Mouse (Mus musculus) cerebellum, adult (tissue): ENCODE measurements around the gene Pak4.
"Not testable (repeated sequence)": the region's sequence is repeated elsewhere in the genome, so short reads cannot be mapped to it uniquely, and the experiment has no call there.

Experiments used
- ATAC-seq: cut with Nextera tagmentation; 2 replicates; pipeline ENCODE4 v1.9.2; 2017; ENCODE audit warnings: mild to moderate bottlenecking, moderate library complexity, mixed read lengths; ENCODE audit not compliant: insufficient number of reproducible peaks, low FRiP score, low TSS enrichment

Gene Pak4

GRCm38 (mm10) chr7:28597642-28598446 lies at the start of gene Pak4, which contains the start of gene Samd4b:
Gene Pak4 (minus strand): TSS chr7:28598185.
Gene Samd4b (minus strand): TSS chr7:28598144.
- ATAC-seq, result peak; percentile 90

- no peak for ATAC-seq
Observed at GRCm38 (mm10) chr7:28647016-28647415, 49.0 kb upstream of the Pak4 start.

DNA sequence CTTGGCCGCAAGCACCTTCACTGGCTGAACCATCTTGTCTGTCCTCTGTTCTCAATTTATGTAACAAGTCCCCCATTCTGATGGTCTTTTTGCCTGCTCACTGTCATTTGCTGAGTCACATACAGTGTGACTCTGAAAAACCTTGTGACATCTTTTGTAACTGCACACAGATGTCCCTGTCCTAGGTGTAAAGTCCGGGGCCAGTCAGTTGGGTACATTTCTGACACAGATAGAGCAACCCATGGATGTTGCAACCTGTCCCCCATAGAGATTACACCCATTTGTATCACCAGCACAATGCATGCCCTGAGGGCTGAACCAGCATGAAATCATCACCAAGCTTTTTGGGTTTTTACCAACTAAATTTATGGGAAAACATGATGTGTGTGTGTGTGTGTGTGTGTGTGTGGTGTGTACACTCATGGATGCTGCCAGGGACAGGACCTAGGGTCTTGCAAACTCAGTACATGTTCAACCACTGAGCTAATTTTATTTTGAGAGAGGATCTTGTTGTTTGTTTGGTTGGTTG lies 48.0 kb upstream of the Pak4 start:
- no peak for ATAC-seq

- no peak for ATAC-seq
Observed at GRCm38 (mm10) chr7:28645366-28645765, 47.4 kb upstream of the Pak4 start.

- no peak for ATAC-seq
Observed at GRCm38 (mm10) chr7:28641546-28641945, 43.6 kb upstream of the Pak4 start.

GRCm38 (mm10) chr7:28637511-28637910 lies 39.5 kb upstream of the Pak4 start:
- no peak for ATAC-seq

GRCm38 (mm10) chr7:28634128-28634527 lies 36.1 kb upstream of the Pak4 start:
- ATAC-seq, result no peak

DNA sequence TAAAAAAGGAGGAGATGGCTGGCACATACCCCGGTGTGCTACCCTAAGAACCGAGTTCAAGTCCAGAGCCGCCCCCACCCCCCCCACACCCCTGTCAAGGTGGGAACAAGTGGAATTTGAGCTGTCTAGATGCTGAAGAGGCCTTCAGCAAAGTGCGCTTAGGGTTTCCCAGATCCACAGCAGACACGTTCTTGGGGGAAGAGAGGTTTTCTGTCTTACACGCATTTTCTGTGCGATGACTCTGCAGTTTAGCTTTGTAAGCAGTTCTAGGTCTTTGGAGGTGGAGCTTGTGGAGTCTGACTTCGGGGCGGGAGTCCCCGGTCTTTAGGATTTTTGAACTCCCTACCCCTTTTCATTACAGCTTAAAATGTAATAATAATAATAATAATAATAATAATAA lies 33.1 kb upstream of the Pak4 start, which contains the start of gene Acp7:
Gene Acp7 (minus strand): TSS at position 260 of the 400 bp plus-strand sequence.
- no peak for ATAC-seq

GRCm38 (mm10) chr7:28624791-28625190 lies 26.8 kb upstream of the Pak4 start:
- no peak for ATAC-seq

DNA sequence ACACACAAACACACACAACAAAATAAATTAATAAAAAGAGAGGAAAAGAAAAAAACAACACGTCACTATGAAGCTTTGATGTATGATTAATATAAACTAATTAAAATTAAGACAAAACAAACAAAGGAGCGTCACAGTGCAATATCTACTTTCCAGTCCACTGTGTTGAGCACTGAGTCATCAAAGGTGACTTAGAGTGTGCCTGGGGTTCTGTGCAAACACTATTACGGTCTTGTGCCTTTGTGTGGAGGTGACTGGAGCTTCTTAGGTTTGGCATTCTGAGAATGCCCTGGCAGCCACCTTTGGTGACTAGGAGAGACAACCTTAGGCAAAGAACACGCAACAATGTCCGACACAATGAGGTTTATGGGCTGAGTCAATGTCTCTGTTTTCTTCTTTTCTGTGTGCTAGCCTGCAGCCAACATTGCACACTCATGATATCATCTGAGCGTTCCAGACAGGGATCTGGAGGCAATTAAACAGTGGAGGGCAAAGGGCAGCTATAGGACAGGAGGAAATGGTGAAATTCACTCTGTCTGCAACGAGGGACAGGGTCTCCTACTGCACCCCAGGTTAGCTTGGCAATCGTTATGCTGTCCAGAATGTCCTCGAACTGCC lies 21.2 kb upstream of the Pak4 start:
- no peak for ATAC-seq

DNA sequence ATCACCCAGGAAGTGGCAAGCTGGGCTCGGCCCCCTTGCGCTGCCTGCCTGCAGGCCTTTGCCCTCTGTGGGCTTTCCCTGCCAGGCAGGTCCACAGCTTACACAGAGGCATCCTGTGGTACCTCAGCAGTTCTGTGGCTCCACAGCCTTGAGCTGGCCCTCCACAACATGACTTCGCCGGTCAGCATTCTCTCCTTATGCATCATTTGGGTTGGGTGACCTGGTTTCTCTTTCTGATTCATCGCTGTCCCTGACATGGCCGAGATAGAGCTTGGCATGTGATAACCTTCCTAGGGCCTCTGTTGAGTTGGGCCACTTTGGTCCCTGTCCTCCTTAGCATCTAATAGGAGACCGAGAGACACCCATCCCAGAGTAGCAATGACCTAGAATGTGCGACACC lies 8.0 kb upstream of the Pak4 start:
- no peak for ATAC-seq

DNA sequence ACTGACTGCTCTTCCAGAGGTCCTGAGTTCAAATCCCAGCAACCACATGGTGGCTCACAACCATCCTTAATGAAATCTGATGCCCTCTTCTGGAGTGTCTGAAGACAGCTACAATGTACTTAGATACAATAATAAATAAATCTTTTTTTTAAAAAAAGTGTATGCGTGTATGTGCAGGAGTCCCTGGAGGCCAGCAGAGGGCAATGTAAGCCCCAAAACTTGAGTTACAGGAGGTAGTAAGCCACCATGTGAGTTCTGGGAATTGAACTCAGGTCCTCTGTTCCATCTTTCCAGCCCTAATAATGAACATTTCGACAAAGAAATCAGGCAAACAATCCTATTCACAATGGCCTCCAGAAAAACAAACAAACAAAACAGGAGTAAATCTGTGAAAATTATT lies 5.8 kb upstream of the Pak4 start:
- not testable (repeated sequence) for ATAC-seq

GRCm38 (mm10) chr7:28603136-28603535 lies 5.2 kb upstream of the Pak4 start:
- ATAC-seq, result no peak

GRCm38 (mm10) chr7:28601668-28602067 lies 3.7 kb upstream of the Pak4 start:
- no peak for ATAC-seq

DNA sequence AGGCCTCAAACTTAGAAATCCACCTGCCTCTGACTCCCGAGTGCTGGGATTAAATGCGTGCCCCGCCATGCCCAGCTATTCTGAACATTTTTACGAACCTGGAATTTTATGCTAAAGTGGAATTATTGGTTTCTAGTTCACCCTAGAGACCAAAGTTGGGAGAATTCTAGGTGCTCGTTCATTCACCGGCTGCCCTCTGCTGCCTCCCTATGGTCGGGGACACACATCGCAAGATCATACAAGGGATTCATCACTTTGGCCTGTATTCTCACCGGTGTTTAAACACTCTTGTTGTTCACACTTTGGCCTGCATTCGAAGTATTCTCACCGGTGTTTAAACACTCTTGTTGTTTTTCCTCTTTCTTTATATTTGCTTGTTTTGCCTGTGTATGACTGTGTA lies 3.0 kb upstream of the Pak4 start:
- no peak for ATAC-seq

DNA sequence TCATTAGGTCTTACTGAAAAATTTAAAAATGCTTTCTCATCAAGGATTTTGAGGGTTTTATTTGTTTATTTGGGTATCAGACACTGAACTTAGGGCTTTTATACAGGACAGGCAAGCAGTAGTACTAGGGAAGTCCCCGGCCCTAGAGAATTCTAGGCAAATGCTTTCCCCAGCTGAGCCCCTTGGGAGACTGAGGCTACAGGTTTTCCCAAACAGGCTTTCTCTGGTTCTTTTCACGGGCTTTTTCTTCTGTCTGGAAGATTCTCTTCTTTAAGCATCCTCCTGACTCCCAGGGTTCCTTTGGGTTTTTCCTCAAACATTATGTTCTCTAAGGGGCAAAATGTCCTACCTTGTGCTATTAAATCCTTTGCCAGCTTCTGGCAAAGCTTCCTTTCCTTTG lies 966 bp upstream of the Pak4 start:
- ATAC-seq, result no peak

GRCm38 (mm10) chr7:28597277-28597570 lies 761 bp downstream of the Pak4 start:
- ATAC-seq, result no peak

DNA sequence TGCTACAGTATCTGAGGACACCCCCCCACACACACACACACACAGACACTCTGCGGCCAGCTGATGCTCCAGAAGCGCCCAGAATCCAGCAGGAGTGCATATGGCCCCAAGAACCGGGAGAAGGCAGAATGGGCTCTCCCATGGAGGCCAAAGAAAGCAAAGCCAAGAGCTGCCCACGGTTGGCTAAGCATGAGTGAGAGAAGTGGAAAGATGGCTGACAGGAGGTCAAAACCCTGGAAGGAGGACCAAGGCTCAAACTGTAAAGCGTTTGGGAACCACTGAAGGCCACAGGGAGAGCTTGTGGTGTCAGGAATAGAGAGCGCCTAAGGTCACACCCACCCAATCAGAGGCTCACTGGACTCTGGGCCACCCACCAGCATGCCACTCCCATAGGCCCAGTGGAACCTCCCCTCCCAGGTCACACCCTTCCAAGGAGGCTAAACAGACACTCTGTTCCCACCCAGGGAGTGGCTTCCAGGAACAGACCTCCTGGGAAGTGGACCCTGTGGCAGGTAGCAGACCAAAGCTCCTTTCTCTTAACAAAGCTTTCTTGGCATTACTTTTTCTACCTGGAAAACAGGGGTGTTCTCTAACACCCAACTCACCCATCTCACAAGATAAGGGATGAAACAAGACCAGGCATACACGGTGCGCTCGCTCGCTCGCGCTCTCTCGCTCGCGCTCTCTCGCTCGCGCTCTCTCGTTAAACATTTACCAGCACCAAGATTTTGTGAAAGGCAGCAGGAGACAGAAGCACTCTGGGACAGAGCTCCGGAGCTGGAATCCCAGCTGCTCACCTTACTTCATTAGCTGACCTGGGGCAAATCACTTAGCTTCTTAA lies 1.3 kb downstream of the Pak4 start:
- no peak for ATAC-seq

GRCm38 (mm10) chr7:28595751-28596435 lies 2.1 kb downstream of the Pak4 start:
- ATAC-seq, result no peak
